Mouse (Mus musculus): ENCODE measurements around the gene Nav3. TPM values are rescaled to one million over a fixed set of nuclear protein-coding genes. Genes with fewer than 3 reads are reported as not detected.
"Not testable (repeated sequence)": the region's sequence is repeated elsewhere in the genome, so short reads cannot be mapped to it uniquely, and the experiment has no call there.

Nav3 gene
- total RNA-seq, 2 experiments from 2014 or later = 14.6 to 20.6 TPM

- DNase-seq = no peak
- intact Hi-C loops (cut with DNase I) = no loop called here
These were observed 69.4 kb downstream of the Nav3 start for GRCm38 (mm10) chr10:110386476-110387197.

DNA sequence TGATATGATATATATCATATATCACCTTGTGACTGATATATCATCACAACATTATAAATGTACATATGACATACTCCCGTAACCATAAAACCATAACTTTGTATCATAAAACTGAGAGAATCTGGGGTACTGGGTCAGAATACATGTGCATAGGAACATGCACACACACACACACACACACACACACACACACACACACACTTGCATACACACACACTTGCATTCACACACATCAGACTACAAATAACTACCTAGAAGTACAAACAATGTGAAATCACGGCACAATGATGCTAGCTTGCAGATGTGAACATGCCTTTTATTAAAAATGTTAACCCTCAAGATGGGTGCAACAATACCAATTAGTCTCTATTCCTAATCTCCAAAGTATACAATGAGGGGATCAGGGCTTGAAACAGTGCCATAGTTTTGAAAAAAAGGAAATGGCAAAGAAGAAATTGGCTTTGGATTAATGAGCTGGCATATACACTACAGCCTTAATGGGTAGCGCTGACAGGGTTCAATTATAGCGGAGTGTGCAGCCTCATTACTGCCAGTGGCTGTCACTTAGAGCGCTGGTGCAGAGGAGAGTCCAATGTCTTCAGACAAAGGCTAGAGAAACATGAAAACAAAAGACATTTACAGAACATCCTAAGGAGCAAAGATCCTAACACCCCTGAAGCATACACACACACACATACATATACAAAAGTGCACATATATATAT is 72.3 kb downstream of the Nav3 start:
- DNase-seq; intact Hi-C loops (cut with DNase I): not testable (repeated sequence)

DNA sequence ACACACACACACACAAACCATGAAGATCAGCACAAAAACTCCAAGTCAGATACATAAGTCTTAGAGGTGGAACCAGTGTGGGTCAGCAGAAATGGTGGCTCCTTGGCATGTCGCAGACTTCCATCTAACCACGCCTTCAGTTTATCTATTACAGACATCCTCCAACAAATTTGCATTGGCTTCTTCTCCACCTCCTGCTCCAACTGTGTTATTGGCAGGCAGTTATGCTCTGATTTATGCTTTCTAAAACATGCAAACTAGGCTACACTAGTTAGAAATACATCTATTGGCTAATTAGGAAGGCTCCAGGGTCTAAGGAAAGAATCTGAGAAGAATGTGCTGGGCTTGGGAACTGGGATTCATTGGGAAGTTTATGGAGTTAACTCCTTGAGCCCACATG is 75.2 kb downstream of the Nav3 start:
- no peak for DNase-seq
- intact Hi-C loops (cut with DNase I) = no loop called here

GRCm38 (mm10) chr10:110372724-110373455 is 83.1 kb downstream of the Nav3 start:
- intact Hi-C loops (cut with DNase I) = no loop called here
- peak; percentile 10 to 30 for DNase-seq

GRCm38 (mm10) chr10:110352148-110352547 is 103.9 kb downstream of the Nav3 start:
- peak; percentile 23 to 43 for DNase-seq
- intact Hi-C loops (cut with DNase I) = no loop called here

GRCm38 (mm10) chr10:110330030-110330429 is 126.0 kb downstream of the Nav3 start:
- intact Hi-C loops (cut with DNase I) = no loop called here
- DNase-seq = no peak

DNA sequence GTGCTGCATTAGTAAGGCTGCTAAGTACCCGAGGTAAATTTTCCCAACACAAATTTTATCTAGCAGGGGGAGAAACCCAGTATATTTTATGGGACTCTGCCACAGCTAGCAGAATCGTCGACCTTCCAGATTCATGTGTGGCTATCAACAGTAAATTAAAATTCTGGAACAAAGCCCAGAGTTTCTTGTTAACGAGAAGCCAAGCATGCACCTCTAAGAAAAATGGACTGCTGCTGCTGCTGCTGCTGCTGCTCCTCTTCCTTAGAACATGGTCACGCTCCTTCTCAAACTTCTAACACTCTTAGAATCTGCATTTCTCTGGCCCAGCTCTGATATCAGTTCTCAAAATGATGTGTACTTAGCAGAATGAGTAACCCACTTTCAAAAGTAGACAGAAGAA is 126.4 kb downstream of the Nav3 start:
- peak; percentile 14 to 18 for DNase-seq
- intact Hi-C loops (cut with DNase I) = no loop called here

GRCm38 (mm10) chr10:110322082-110322632 is 133.8 kb downstream of the Nav3 start:
- intact Hi-C loops (cut with DNase I) = no loop called here
- DNase-seq = no peak

- intact Hi-C loops (cut with DNase I) = no loop called here
- no peak for DNase-seq
These were observed 138.7 kb downstream of the Nav3 start for GRCm38 (mm10) chr10:110317275-110317674.

- no peak for DNase-seq
These were observed 141.5 kb downstream of the Nav3 start for GRCm38 (mm10) chr10:110314525-110314924.

GRCm38 (mm10) chr10:110313959-110314358 is 142.0 kb downstream of the Nav3 start:
- intact Hi-C loops (cut with DNase I) = no loop called here
- no peak for DNase-seq

More at GRCm38 (mm10) chr10:110314525-110314924, 141.5 kb downstream of the Nav3 start:
- intact Hi-C loops (cut with DNase I) = no loop called here

DNA sequence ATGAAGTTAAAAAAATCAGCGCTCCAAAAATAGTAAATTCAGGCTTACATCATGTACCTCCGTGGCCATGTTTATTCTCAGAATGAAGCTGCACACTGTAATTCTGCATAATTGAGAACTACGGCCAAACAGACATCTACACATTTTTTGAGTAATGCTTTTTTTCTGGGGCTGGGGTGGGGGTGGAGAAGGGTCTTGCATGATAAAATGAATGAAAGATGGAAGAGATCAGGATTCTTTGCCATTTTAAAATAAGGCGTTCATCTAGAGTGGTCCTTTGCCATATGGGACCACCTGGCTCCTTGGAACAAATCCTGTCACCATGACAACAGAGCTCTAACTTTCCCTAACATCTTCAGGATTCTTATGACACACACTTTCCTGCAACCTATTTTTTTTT is 146.5 kb downstream of the Nav3 start:
- intact Hi-C loops (cut with DNase I) = no loop called here
- DNase-seq = peak; percentile 51 to 64

- intact Hi-C loops (cut with DNase I) = no loop called here
- DNase-seq = no peak
These were observed 150.4 kb downstream of the Nav3 start for GRCm38 (mm10) chr10:110305609-110306008.

- no peak for DNase-seq
- intact Hi-C loops (cut with DNase I) = no loop called here
These were observed 165.9 kb downstream of the Nav3 start for GRCm38 (mm10) chr10:110290016-110290623.

GRCm38 (mm10) chr10:110283879-110284278 is 172.1 kb downstream of the Nav3 start:
- intact Hi-C loops (cut with DNase I) = no loop called here
- DNase-seq = no peak

DNA sequence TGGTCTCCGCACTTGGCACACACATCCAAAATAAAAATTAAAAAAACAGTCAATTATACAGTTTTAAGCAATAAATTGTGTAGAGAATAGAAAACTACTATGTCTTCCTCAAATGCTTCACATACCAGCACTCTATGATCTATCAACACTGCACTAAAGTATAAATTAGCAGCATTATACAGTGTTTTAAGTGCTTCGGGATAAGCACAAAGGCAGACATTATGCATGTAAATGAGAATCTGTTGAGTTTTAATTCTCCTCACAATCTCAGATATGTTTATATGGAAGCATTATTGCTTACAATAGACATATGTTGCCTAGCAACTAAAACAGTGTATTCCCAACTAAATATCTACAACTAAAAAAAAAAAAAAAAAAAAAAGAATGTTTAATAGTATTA is 183.2 kb downstream of the Nav3 start:
- intact Hi-C loops (cut with DNase I) = no loop called here
- no peak for DNase-seq

DNA sequence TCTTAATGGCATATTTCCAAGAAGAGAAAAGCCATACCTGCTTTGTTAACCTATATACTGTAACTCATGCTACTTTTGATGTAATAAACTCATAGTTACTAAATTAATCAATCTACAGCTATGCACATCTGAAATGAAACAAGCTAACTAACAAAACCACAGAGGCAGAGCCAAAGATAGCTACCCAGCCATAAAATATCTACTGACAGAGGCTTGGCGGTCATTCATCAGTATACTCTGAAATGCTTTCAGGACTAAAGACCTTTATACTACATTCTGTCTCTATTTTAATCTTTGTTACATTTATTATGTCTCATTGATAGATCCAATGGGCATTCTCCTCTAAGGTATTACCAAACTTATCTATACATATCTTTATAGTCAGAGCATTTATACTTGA is 185.4 kb downstream of the Nav3 start:
- intact Hi-C loops (cut with DNase I) = no loop called here
- no peak for DNase-seq

- DNase-seq = peak; percentile 26 to 30
- intact Hi-C loops (cut with DNase I) = no loop called here
These were observed 213.9 kb downstream of the Nav3 start for GRCm38 (mm10) chr10:110242128-110242561.

DNA sequence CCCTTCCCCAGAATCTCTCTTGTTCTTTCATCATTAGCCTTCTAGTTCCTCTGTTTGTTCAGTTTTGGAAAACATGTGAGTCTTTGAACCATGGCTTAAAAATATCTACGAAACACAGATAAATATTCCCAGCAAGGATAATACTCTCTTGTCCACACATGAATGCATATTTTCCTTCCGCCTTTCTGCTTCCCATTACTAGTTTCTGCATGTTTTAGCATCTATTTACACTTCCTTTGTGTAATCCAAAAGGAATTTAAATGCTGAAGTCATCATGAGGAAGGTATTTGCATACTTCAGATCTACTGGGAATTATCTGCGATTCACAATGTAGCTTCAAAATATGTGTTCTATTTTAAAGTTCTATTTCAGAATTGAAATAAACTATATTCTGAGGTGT is 215.3 kb downstream of the Nav3 start:
- DNase-seq = no peak
- intact Hi-C loops (cut with DNase I) = no loop called here

DNA sequence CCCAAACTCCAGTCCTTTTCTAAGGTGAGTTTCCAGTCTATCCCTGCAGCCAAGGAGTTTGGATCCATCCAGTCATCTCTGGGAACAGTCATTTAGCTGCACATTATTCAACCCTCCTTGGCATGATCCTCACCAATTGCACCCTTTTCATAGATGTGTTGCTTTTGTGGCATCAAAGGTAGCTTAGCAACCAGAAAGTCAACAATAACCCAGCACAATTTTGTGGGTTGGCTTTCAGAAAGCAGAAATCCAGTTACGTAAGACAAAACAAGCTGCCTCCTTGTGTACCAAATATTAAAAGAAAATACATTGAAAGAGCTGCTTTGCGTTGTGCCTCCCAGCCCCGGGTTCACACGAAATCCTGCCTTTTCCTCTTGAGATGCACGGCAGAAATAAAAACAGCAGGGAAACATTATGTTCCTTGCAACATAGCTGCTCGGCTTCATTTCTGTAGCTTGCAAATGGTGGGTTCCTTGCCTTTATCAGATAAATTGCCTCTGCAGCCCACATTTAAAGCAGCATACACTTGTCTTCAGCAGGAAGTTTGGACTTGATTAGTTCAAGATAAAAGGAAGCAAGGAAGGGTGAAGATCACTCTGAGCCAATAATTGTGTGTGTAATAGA is 222.6 kb downstream of the Nav3 start:
- peak in 1 of 2 experiments; percentile 1 for DNase-seq
- intact Hi-C loops (cut with DNase I) = no loop called here

All from heart, postnatal 10 days (tissue).